Mouse (Mus musculus) CH12.LX (cell line): ENCODE data around the gene Shisa7. TPM values are rescaled to one million over a fixed set of nuclear protein-coding genes. Genes with fewer than 3 reads are reported as not detected.

ENCODE experiments used
- DNase-seq: peaks from one replicate; pipeline ENCODE4 v3.0.0-alpha.2; 2013; ENCODE audit errors: extremely low read depth
- H3K27ac ChIP-seq: 2 replicates; pipeline ENCODE4 v1.5.1; 2012; ENCODE audit warnings: low read depth, mild to moderate bottlenecking, control low read depth, moderate library complexity; ENCODE audit not compliant: insufficient read depth
- H3K27me3 ChIP-seq: replicated peaks from 2 replicates; pipeline ENCODE3; 2012; ENCODE audit warnings: inconsistent platforms
- H3K36me3 ChIP-seq, 2 experiments: replicated peaks in 1 of 2; 2 replicates each; pipeline versions ENCODE3 to v1.6.1; 2012; ENCODE audit warnings: inconsistent platforms in 1 of 2, low read length in 1 of 2, mild to moderate bottlenecking in 1 of 2, mixed read lengths in 1 of 2, moderate library complexity in 1 of 2; ENCODE audit not compliant: control insufficient read depth in 1 of 2, insufficient read depth in 1 of 2
- H3K4me1 ChIP-seq, 2 experiments: 2 replicates each; pipeline ENCODE4 v1.6.1; 2012; ENCODE audit warnings: inconsistent platforms in 1 of 2, moderate library complexity in 1 of 2; ENCODE audit not compliant: insufficient read depth in 2 of 2, control insufficient read depth in 1 of 2
- H3K4me2 ChIP-seq: 2 replicates; pipeline ENCODE4 v1.6.1; 2012; ENCODE audit warnings: low read depth, mild to moderate bottlenecking, control low read depth; ENCODE audit not compliant: poor library complexity, insufficient read depth, severe bottlenecking
- H3K4me3 ChIP-seq, 3 experiments: fragments of 150-350 bp in 1 of 3; sonication (generic) in 1 of 3; replicated peaks in 1 of 3; 2 replicates each; pipeline versions ENCODE3 to v1.5.1; 2011 to 2012; ENCODE audit warnings: low read depth in 2 of 3, low read length in 2 of 3, mild to moderate bottlenecking in 2 of 3, moderate library complexity in 2 of 3, control low read depth in 1 of 3, improper control_type of control experiment in 1 of 3, inconsistent platforms in 1 of 3, mixed read lengths in 1 of 3; ENCODE audit not compliant: poor library complexity in 1 of 3
- H3K79me2 ChIP-seq: replicated peaks from 2 replicates; pipeline ENCODE4 v1.6.1; 2012; ENCODE audit warnings: mild to moderate bottlenecking, moderate library complexity; ENCODE audit not compliant: control insufficient read depth, poor library complexity, insufficient read depth, severe bottlenecking; ENCODE audit errors: extremely low read depth
- H3K9ac ChIP-seq: 2 replicates; pipeline ENCODE4 v1.6.1; 2012; ENCODE audit warnings: low read depth, mild to moderate bottlenecking, control low read depth, moderate library complexity; ENCODE audit not compliant: insufficient read depth
- H3K9me3 ChIP-seq: replicated peaks from 2 replicates; pipeline ENCODE3; 2012; ENCODE audit warnings: low read length, inconsistent platforms, mixed read lengths
- CHD2 ChIP-seq: IDR thresholded peaks from 2 replicates; pipeline ENCODE4 v1.6.1; 2011; ENCODE audit warnings: low read length, improper control_type of control experiment
- ETS1 ChIP-seq: conservative IDR thresholded peaks from 2 replicates; pipeline ENCODE4 v1.6.1; 2012; ENCODE audit warnings: low read depth, mild to moderate bottlenecking, inconsistent platforms, low read length, improper control_type of control experiment, moderate library complexity
- KAT2A ChIP-seq: IDR thresholded peaks from 2 replicates; pipeline ENCODE4 v1.6.1; 2012; ENCODE audit warnings: low read length, improper control_type of control experiment, inconsistent platforms; ENCODE audit not compliant: insufficient replicate concordance
- MAZ ChIP-seq: IDR thresholded peaks from 2 replicates; pipeline ENCODE4 v1.6.1; 2012; ENCODE audit warnings: low read depth, mild to moderate bottlenecking, inconsistent platforms, low read length, improper control_type of control experiment, moderate library complexity
- MXI1 ChIP-seq: IDR thresholded peaks from 2 replicates; pipeline ENCODE4 v1.6.1; 2011; ENCODE audit warnings: mild to moderate bottlenecking, low read depth, low read length, improper control_type of control experiment
- POLR2A ChIP-seq: IDR thresholded peaks from 2 replicates; pipeline ENCODE4 v1.6.1; 2011; ENCODE audit warnings: low read depth, mild to moderate bottlenecking, improper control_type of control experiment, low read length
- RCOR1 ChIP-seq: conservative IDR thresholded peaks from 2 replicates; pipeline ENCODE4 v1.6.1; 2012; ENCODE audit warnings: low read depth, mild to moderate bottlenecking, inconsistent platforms, low read length, improper control_type of control experiment
- SIN3A ChIP-seq: IDR thresholded peaks from 2 replicates; pipeline ENCODE4 v1.6.1; 2012; ENCODE audit warnings: low read length, improper control_type of control experiment, inconsistent platforms
- SMC3 ChIP-seq: IDR thresholded peaks from 2 replicates; pipeline ENCODE4 v1.6.1; 2011; ENCODE audit warnings: low read depth, low read length, improper control_type of control experiment
- TCF12 ChIP-seq: IDR thresholded peaks from 2 replicates; pipeline ENCODE4 v1.6.1; 2014; ENCODE audit warnings: low read depth, mild to moderate bottlenecking, inconsistent platforms, low read length, improper control_type of control experiment
- ZKSCAN1 ChIP-seq: IDR thresholded peaks from 2 replicates; pipeline ENCODE4 v1.6.1; 2012; ENCODE audit warnings: low read depth, inconsistent platforms, low read length, improper control_type of control experiment, borderline replicate concordance
- ZNF384 ChIP-seq: IDR thresholded peaks from 2 replicates; pipeline ENCODE4 v1.6.1; 2012; ENCODE audit warnings: low read depth, low read length, improper control_type of control experiment, inconsistent platforms
- dilution Hi-C: fragments of 300-500 bp; cut with MboI; formaldehyde crosslinking; loops from 2 replicates; pipeline ENCODE4 v1.14.3; 2020; ENCODE audit warnings: low sequenced_read_pairs; ENCODE audit not compliant: extremely low pct_unique_long_range_greater_than_20kb, extremely low pct_ligation_motif_present
- in situ Hi-C: fragments of 300-500 bp; cut with MboI; formaldehyde crosslinking; loops from 3 replicates; pipeline ENCODE4 v1.14.3; 2019; ENCODE audit warnings: low sequenced_read_pairs, low pct_ligation_motif_present, low pct_unique_long_range_greater_than_20kb, mixed read lengths
- polyA plus RNA-seq: library from polyadenylated mRNA; unstranded; fragments of >175 nt; gene quantifications from 2 replicates; pipeline ENCODE4 v1.2.1, GENCODE M21; 2012; ENCODE audit warnings: low read depth; ENCODE audit not compliant: insufficient read length
- total RNA-seq, 2 experiments: library from RNA; depleted of rRNA; stranded (reverse); fragments of 300-350 nt in 1 of 2; fragments of >200 nt in 1 of 2; gene quantifications; 2 replicates each; pipeline ENCODE4 v1.2.3; 2012 to 2014

Gene Shisa7
- total and polyA plus RNA-seq, 3 experiments, result not detected

- peaks cover 27% of the 10 kb centered on the region for H3K27me3 ChIP-seq
- H3K79me2 ChIP-seq, result no peaks in the 10 kb centered on the region
- dilution Hi-C loops (no loop called here), in situ Hi-C loops (no loop called here)
- no peaks in the 10 kb centered on the region for H3K9me3 ChIP-seq
- TF ChIP-seq CHD2 (peak; percentile 42; the same call in 1 of the 2 replicates), KAT2A (no peak)
- no peak for DNase-seq
- H3K4me3 ChIP-seq, result peak overlapping the region in 1 of 3 experiments; percentile 38
- H3K36me3 ChIP-seq, result no peaks in the 10 kb centered on the region
- H3K27ac ChIP-seq, result no peak overlapping the region
- H3K4me1 ChIP-seq, result peaks cover 9 to 27% of the 10 kb centered on the region in 2 experiments
- 0 out of 2 replicates have a peak overlapping the region, but pooled peaks have one; percentile 4 for H3K9ac ChIP-seq
- peak overlapping the region; percentile 23; the same call in 1 of the 2 replicates for H3K4me2 ChIP-seq
These were observed 67.3 kb downstream of the Shisa7 start for GRCm38 (mm10) chr7:4776861-4777830.

- dilution Hi-C loops, result no loop called here
- TF ChIP-seq MXI1, result no peak
- no peak for TF ChIP-seq TCF12
- no peak for TF ChIP-seq SIN3A
- TF ChIP-seq RCOR1, result no peak
- TF ChIP-seq ZKSCAN1, result no peak
- no peak for TF ChIP-seq ZNF384
- TF ChIP-seq CHD2, result no peak
- no peak for TF ChIP-seq POLR2A
- TF ChIP-seq ETS1, result no peak
- TF ChIP-seq SMC3, result no peak
- no peak for TF ChIP-seq MAZ
- Histone ChIP-seq H3K4me3 (no peak overlapping the region), H3K4me2 (no peak overlapping the region), H3K9ac (no peak overlapping the region), H3K27me3 (peaks cover 27% of the 10 kb centered on the region), H3K9me3 (no peaks in the 10 kb centered on the region), H3K36me3 (no peaks in the 10 kb centered on the region), H3K4me1 (peaks cover 7 to 19% of the 10 kb centered on the region in 2 experiments), H3K27ac (no peak overlapping the region), H3K79me2 (no peaks in the 10 kb centered on the region)
- DNase-seq, result no peak
- in situ Hi-C loops, result no loop called here
These were observed 68.4 kb downstream of the Shisa7 start for GRCm38 (mm10) chr7:4776131-4776530.

Other genes starting within 250 kb of the Shisa7 start
Only the 20 nearest of the 33 such genes appear.
- gene Hspbp1, start 159.6 kb downstream of the Shisa7 start, total RNA-seq (2012; rRNA removed), result 131 and 136 TPM in 2 replicates
- 92.3 and 98.8 TPM in 2 replicates for gene Hspbp1, start 159.6 kb downstream of the Shisa7 start, total RNA-seq (2014; rRNA removed)
- gene Hspbp1, start 159.6 kb downstream of the Shisa7 start, polyA plus RNA-seq, result 82.7 and 90.6 TPM in 2 replicates
- gene Brsk1, start 154.1 kb downstream of the Shisa7 start, total RNA-seq (2012; rRNA removed), result 0.21 and 0.25 TPM in 2 replicates
- gene Brsk1, start 154.1 kb downstream of the Shisa7 start, total RNA-seq (2014; rRNA removed), result not detected in 2 replicates
- not detected in 2 replicates for gene Brsk1, start 154.1 kb downstream of the Shisa7 start, polyA plus RNA-seq
- gene Tmem150b, start 119.4 kb downstream of the Shisa7 start, total RNA-seq (2012; rRNA removed), result 0.04 TPM in 1 of 2 replicates, not detected in the other
- 0.15 TPM in 1 of 2 replicates, not detected in the other for gene Tmem150b, start 119.4 kb downstream of the Shisa7 start, total RNA-seq (2014; rRNA removed)
- gene Tmem150b, start 119.4 kb downstream of the Shisa7 start, polyA plus RNA-seq, result 0.12 and 0.17 TPM in 2 replicates
- 27.4 and 41.2 TPM in 2 replicates for gene Kmt5c, start 104.6 kb downstream of the Shisa7 start, total RNA-seq (2012; rRNA removed)
- gene Kmt5c, start 104.6 kb downstream of the Shisa7 start, total RNA-seq (2014; rRNA removed), result 41.3 and 44.0 TPM in 2 replicates
- 46.7 and 52.4 TPM in 2 replicates for gene Kmt5c, start 104.6 kb downstream of the Shisa7 start, polyA plus RNA-seq
- gene Cox6b2, start 91.6 kb downstream of the Shisa7 start, total RNA-seq (2012; rRNA removed), result not detected in 2 replicates
- gene Cox6b2, start 91.6 kb downstream of the Shisa7 start, total RNA-seq (2014; rRNA removed), result not detected in 2 replicates
- not detected in 2 replicates for gene Cox6b2, start 91.6 kb downstream of the Shisa7 start, polyA plus RNA-seq
- not detected in 2 replicates for gene Fam71e2, start 73.4 kb downstream of the Shisa7 start, total RNA-seq (2012; rRNA removed)
- gene Fam71e2, start 73.4 kb downstream of the Shisa7 start, total RNA-seq (2014; rRNA removed), result not detected in 2 replicates
- not detected in 2 replicates for gene Fam71e2, start 73.4 kb downstream of the Shisa7 start, polyA plus RNA-seq
- 0.17 TPM in 1 of 2 replicates, not detected in the other for gene Il11, start 61.8 kb downstream of the Shisa7 start, total RNA-seq (2012; rRNA removed)
- gene Il11, start 61.8 kb downstream of the Shisa7 start, total RNA-seq (2014; rRNA removed), result not detected in 2 replicates
- gene Il11, start 61.8 kb downstream of the Shisa7 start, polyA plus RNA-seq, result not detected in 2 replicates
- gene Tmem190, start 61.8 kb downstream of the Shisa7 start, total RNA-seq (2012; rRNA removed), result not detected in 2 replicates
- gene Tmem190, start 61.8 kb downstream of the Shisa7 start, total RNA-seq (2014; rRNA removed), result not detected in 2 replicates
- 0.68 TPM in 1 of 2 replicates, not detected in the other for gene Tmem190, start 61.8 kb downstream of the Shisa7 start, polyA plus RNA-seq
- 12.3 and 17.7 TPM in 2 replicates for gene Tmem238, start 55.0 kb downstream of the Shisa7 start, total RNA-seq (2012; rRNA removed)
- gene Tmem238, start 55.0 kb downstream of the Shisa7 start, total RNA-seq (2014; rRNA removed), result 4.3 and 5.5 TPM in 2 replicates
- gene Tmem238, start 55.0 kb downstream of the Shisa7 start, polyA plus RNA-seq, result 9.8 and 10.7 TPM in 2 replicates
- 2,147 and 2,603 TPM in 2 replicates for gene Rpl28, start 51.8 kb downstream of the Shisa7 start, total RNA-seq (2012; rRNA removed)
- 236 and 269 TPM in 2 replicates for gene Rpl28, start 51.8 kb downstream of the Shisa7 start, total RNA-seq (2014; rRNA removed)
- gene Rpl28, start 51.8 kb downstream of the Shisa7 start, polyA plus RNA-seq, result 526 and 605 TPM in 2 replicates
- gene Ube2s, start 32.1 kb downstream of the Shisa7 start, total RNA-seq (2012; rRNA removed), result 238 and 304 TPM in 2 replicates
- 707 and 825 TPM in 2 replicates for gene Ube2s, start 32.1 kb downstream of the Shisa7 start, total RNA-seq (2014; rRNA removed)
- 392 and 452 TPM in 2 replicates for gene Ube2s, start 32.1 kb downstream of the Shisa7 start, polyA plus RNA-seq
- 10.8 and 19.5 TPM in 2 replicates for gene Isoc2b, start 25.6 kb upstream of the Shisa7 start, total RNA-seq (2012; rRNA removed)
- 10.0 and 10.2 TPM in 2 replicates for gene Isoc2b, start 25.6 kb upstream of the Shisa7 start, total RNA-seq (2014; rRNA removed)
- gene Isoc2b, start 25.6 kb upstream of the Shisa7 start, polyA plus RNA-seq, result 3.9 and 4.7 TPM in 2 replicates
- 15.3 and 15.4 TPM in 2 replicates for gene Isoc2a, start 32.5 kb upstream of the Shisa7 start, total RNA-seq (2012; rRNA removed)
- gene Isoc2a, start 32.5 kb upstream of the Shisa7 start, total RNA-seq (2014; rRNA removed), result 8.4 and 8.6 TPM in 2 replicates
- gene Isoc2a, start 32.5 kb upstream of the Shisa7 start, polyA plus RNA-seq, result 12.9 and 19.0 TPM in 2 replicates
- 0.17 TPM in 1 of 2 replicates, not detected in the other for gene Gm36210, start 61.8 kb upstream of the Shisa7 start, total RNA-seq (2012; rRNA removed)
- not detected in 2 replicates for gene Gm36210, start 61.8 kb upstream of the Shisa7 start, total RNA-seq (2014; rRNA removed)
- 0.90 and 1.4 TPM in 2 replicates for gene Gm36210, start 61.8 kb upstream of the Shisa7 start, polyA plus RNA-seq
- 1.9 and 2.2 TPM in 2 replicates for gene Zfp628, start 70.5 kb upstream of the Shisa7 start, total RNA-seq (2012; rRNA removed)
- gene Zfp628, start 70.5 kb upstream of the Shisa7 start, total RNA-seq (2014; rRNA removed), result 0.42 and 0.87 TPM in 2 replicates
- 7.1 and 9.4 TPM in 2 replicates for gene Zfp628, start 70.5 kb upstream of the Shisa7 start, polyA plus RNA-seq
- 0.63 and 1.3 TPM in 2 replicates for gene Nat14, start 77.3 kb upstream of the Shisa7 start, total RNA-seq (2012; rRNA removed)
- gene Nat14, start 77.3 kb upstream of the Shisa7 start, total RNA-seq (2014; rRNA removed), result 0.27 and 0.88 TPM in 2 replicates
- 0.97 and 1.7 TPM in 2 replicates for gene Nat14, start 77.3 kb upstream of the Shisa7 start, polyA plus RNA-seq
- 0.13 and 0.30 TPM in 2 replicates for gene Ssc5d, start 81.1 kb upstream of the Shisa7 start, total RNA-seq (2012; rRNA removed)
- 0.08 and 0.09 TPM in 2 replicates for gene Ssc5d, start 81.1 kb upstream of the Shisa7 start, total RNA-seq (2014; rRNA removed)
- 1.5 and 1.6 TPM in 2 replicates for gene Ssc5d, start 81.1 kb upstream of the Shisa7 start, polyA plus RNA-seq
- gene Sbk2, start 119.7 kb upstream of the Shisa7 start, total RNA-seq (2012; rRNA removed), result 0.08 and 0.30 TPM in 2 replicates
- not detected in 2 replicates for gene Sbk2, start 119.7 kb upstream of the Shisa7 start, total RNA-seq (2014; rRNA removed)
- 0.10 TPM in 1 of 2 replicates, not detected in the other for gene Sbk2, start 119.7 kb upstream of the Shisa7 start, polyA plus RNA-seq
- gene Sbk3, start 126.5 kb upstream of the Shisa7 start, total RNA-seq (2012; rRNA removed), result not detected in 2 replicates
- gene Sbk3, start 126.5 kb upstream of the Shisa7 start, total RNA-seq (2014; rRNA removed), result not detected in 2 replicates
- gene Sbk3, start 126.5 kb upstream of the Shisa7 start, polyA plus RNA-seq, result not detected in 2 replicates
- 2.8 and 3.4 TPM in 2 replicates for gene Zfp579, start 151.5 kb upstream of the Shisa7 start, total RNA-seq (2012; rRNA removed)
- 1.0 and 1.1 TPM in 2 replicates for gene Zfp579, start 151.5 kb upstream of the Shisa7 start, total RNA-seq (2014; rRNA removed)
- 8.5 and 11.3 TPM in 2 replicates for gene Zfp579, start 151.5 kb upstream of the Shisa7 start, polyA plus RNA-seq